Mouse (Mus musculus) myocyte (in vitro differentiated cells): ENCODE data around the gene Efna4.

Experiments used
- E2F4 ChIP-seq: IDR thresholded peaks from one replicate; pipeline ENCODE4 v1.6.1; 2011; ENCODE audit warnings: mild to moderate bottlenecking, control low read depth, moderate library complexity; ENCODE audit not compliant: insufficient read depth
- MAX ChIP-seq: IDR thresholded peaks from one replicate; pipeline ENCODE4 v1.6.1; 2011; ENCODE audit warnings: low read depth, mild to moderate bottlenecking, control low read depth
- MYOD1 ChIP-seq, 3 experiments: IDR thresholded peaks; one replicate each; pipeline ENCODE4 v1.6.1; 2011; ENCODE audit warnings: control low read depth in 2 of 3, low read depth in 2 of 3, mild to moderate bottlenecking in 2 of 3, moderate library complexity in 1 of 3; ENCODE audit not compliant: insufficient read length in 2 of 3, control insufficient read depth in 1 of 3
- POLR2A ChIP-seq: IDR thresholded peaks from one replicate; pipeline ENCODE4 v1.6.1; 2011; ENCODE audit warnings: low read depth, mild to moderate bottlenecking, control low read depth, moderate library complexity; ENCODE audit not compliant: insufficient read length
- REST ChIP-seq: IDR thresholded peaks from one replicate; pipeline ENCODE4 v1.6.1; 2011; ENCODE audit warnings: mild to moderate bottlenecking, control low read depth, moderate library complexity; ENCODE audit not compliant: insufficient read depth, insufficient read length
- TCF12 ChIP-seq: IDR thresholded peaks from one replicate; pipeline ENCODE4 v1.6.1; 2011; ENCODE audit warnings: mild to moderate bottlenecking, control low read depth; ENCODE audit not compliant: poor library complexity, insufficient read depth, severe bottlenecking
- USF1 ChIP-seq: IDR thresholded peaks from one replicate; pipeline ENCODE4 v1.6.1; 2011; ENCODE audit warnings: low read depth, mild to moderate bottlenecking, control low read depth, moderate library complexity

DNA sequence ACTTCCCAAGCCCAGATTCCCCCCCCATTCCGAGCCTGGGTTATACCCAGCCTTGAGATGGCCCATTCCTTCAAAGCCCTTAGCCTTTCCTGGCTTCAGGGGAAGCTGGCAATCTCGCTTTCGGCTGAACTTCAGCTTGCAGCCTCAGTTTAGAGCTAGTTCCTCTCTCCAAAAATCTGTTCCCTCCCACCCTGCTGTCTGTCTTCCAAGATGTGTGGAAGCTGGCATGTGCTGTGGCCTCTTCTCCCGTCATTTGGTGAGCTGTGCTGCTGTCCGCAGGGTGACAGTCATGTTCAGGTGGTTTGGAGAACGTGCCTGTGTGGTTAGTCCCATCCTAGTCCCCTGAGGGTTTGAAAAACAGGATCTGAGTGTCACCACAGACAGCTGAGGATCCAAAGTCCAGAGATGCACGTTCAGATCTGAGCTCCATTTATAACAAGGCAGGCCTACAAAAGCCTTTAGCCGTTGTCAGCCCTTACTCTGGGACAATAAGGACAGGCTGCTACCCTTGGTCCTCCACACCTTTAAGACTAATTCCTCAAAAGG is 42.1 kb downstream of the Efna4 start:
- TF ChIP-seq USF1 (no peak), POLR2A (no peak), TCF12 (no peak), MYOD1 (IDR thresholded peaks at IDR 0.05; ENCODE audit: control insufficient read depth in 1 of 3, insufficient read length in 2 of 3, low read depth in 2 of 3) (no peak), MAX (no peak), E2F4 (no peak), REST (no peak)
